Mouse (Mus musculus): Measurements from ENCODE around the gene Tulp1. TPM values are rescaled to one million over a fixed set of nuclear protein-coding genes. Genes with fewer than 3 reads are reported as not detected.
"Not testable (repeated sequence)": the region's sequence is repeated elsewhere in the genome, so short reads cannot be mapped to it uniquely, and the experiment has no call there.

Tulp1 gene
- total RNA-seq (2021): not detected

DNA sequence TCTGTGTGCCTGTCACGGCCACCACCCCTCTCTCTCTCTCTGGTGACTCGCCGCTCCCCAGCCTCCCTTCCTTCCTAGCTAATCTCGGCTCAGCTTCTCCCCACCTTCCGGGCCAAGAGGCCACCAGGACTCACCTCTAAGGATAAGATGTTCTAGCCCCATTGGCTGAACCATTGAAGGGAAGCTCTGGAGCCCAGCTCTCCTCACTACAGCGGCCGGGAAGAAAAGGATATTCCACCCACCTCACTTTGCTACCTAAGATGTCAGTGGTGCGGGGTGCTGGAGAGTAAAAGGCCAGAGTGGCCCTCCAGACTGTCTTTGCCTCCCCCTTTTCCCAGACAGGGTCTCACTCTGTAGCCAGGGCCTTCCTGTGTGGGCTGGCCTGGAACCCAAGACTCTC, at the start of gene Tulp1:
TSS of gene Tulp1 (minus strand) at position 101 of the 400 bp plus-strand sequence.
- intact Hi-C loops (cut with DNase I): no loop called here
- DNase-seq (ENCODE audit: low spot score in 2 of 2): no peak

DNA sequence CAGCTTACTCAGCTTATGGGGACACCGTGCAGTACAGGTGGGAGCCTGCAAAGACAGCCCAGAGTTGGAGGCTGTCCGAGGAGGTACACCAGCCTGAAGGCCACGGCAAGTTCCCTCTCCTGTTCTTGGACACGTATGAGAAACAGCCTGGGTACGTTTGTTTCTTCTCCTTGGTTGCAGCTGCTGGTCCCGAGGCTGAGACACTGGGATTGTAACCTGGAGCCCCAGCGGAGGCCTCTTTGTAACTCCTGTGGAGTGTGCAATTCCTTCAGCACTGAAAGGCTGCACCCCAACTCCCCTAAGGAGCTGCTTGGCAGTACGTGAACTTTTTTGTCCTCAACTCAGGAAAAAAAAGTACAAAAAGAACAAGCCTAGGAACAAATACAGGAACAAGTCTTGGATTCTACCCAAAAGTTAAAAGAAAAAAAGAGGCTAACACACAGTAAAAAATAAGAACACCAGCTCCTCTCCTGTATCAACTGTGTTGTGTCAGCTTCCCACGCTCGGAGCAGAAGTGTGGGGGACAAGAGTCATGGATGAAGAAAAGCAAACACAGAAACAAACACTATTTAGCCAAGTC, 46.4 kb upstream of the Tulp1 start:
- intact Hi-C loops (cut with DNase I): no loop called here
- DNase-seq (ENCODE audit: low spot score in 2 of 2): no peak

GRCm38 (mm10) chr17:28410731-28411130, 45.7 kb upstream of the Tulp1 start:
- DNase-seq (ENCODE audit: low spot score in 2 of 2): no peak
- intact Hi-C loops (cut with DNase I): no loop called here

DNA sequence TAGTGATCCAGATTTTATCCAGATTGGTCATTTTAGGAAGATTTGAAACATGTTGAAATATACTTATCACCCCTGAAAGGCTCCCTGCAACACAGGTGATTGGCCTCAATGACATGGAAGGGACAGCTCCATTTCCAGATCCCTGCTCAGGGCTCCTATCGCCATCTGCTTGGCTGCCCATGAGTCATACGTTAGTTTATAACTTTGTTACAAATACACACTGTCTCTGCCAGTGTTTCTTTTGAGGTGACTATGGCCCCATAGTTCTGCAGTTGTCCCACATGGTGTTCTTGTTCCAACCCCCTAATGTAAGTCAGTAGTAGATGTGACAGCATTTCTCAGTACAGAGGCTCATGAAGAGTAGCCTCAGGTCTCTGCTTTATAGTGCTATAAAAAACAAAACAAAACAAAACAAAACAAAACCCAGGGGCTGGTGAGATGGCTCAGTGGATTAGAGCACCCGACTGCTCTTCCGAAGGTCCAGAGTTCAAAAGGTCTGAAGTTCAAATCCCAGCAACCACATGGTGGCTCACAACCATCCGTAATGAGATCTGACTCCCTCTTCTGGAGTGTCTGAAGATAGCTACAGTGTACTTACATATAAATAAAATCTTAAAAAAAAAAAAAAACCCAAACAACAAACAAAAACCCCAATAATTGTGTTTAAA, 43.4 kb upstream of the Tulp1 start:
- no peak for DNase-seq (ENCODE audit: low spot score in 2 of 2)
- intact Hi-C loops (cut with DNase I): no loop called here

GRCm38 (mm10) chr17:28407418-28408250, 42.6 kb upstream of the Tulp1 start:
- intact Hi-C loops (cut with DNase I): loop anchor here (1.0 kb wide), 1 partner anchor 121 kb away; no protein-coding TSS in a partner anchor
- peak; percentile 73 to 80 for DNase-seq (ENCODE audit: low spot score in 2 of 2)

GRCm38 (mm10) chr17:28406471-28406870, 41.4 kb upstream of the Tulp1 start:
- peak in 1 of 2 experiments; percentile 40 for DNase-seq (ENCODE audit: low spot score in 2 of 2)

DNA sequence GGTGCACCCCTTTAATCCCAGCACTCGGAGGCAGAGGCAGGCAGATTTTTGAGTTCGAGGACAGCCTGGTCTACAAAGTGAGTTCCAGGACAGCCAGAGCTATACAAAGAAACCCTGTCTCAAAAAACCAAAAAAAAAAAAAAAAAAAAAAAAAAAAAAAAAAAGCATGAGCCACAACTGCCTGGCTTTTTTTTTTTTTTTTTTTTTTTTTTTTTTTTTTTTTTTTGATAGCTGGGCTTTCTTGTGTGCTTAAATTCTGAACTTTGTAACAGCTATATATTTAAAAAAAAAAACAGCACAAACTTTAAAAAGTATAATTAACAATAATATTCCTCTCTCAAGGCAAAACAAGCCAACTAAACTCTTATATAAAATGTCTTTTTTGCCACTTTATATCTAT, 39.7 kb upstream of the Tulp1 start:
- DNase-seq (ENCODE audit: low spot score in 2 of 2); intact Hi-C loops (cut with DNase I): not testable (repeated sequence)

More at GRCm38 (mm10) chr17:28406471-28406870, 41.4 kb upstream of the Tulp1 start:
- intact Hi-C loops (cut with DNase I): no loop called here

- no peak for DNase-seq (ENCODE audit: low spot score in 2 of 2)
- intact Hi-C loops (cut with DNase I): no loop called here
These were observed 39.3 kb upstream of the Tulp1 start for GRCm38 (mm10) chr17:28404301-28404700.

DNA sequence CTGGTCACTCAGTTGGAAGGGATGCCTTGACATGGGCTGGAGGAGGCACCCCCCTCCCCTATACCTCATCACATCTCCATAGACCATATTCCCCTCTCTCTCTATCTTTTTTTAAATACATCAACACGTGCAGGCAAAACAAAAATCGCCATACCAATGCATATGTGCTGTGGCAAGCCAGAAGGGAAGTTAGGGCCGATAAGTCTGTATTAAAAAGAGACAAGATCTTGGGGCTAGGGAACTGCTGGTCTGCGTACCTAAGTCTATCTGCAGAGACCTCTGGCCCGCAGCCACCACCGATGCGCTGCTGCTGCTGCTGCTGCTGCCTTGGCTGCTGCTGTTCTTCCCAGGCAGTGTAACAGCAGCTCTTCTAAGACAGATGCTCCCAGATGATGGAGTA, 30.0 kb upstream of the Tulp1 start:
- no peak for DNase-seq (ENCODE audit: low spot score in 2 of 2)
- intact Hi-C loops (cut with DNase I): no loop called here

GRCm38 (mm10) chr17:28394051-28394765, 29.2 kb upstream of the Tulp1 start:
- intact Hi-C loops (cut with DNase I): no loop called here
- no peak for DNase-seq (ENCODE audit: low spot score in 2 of 2)

DNA sequence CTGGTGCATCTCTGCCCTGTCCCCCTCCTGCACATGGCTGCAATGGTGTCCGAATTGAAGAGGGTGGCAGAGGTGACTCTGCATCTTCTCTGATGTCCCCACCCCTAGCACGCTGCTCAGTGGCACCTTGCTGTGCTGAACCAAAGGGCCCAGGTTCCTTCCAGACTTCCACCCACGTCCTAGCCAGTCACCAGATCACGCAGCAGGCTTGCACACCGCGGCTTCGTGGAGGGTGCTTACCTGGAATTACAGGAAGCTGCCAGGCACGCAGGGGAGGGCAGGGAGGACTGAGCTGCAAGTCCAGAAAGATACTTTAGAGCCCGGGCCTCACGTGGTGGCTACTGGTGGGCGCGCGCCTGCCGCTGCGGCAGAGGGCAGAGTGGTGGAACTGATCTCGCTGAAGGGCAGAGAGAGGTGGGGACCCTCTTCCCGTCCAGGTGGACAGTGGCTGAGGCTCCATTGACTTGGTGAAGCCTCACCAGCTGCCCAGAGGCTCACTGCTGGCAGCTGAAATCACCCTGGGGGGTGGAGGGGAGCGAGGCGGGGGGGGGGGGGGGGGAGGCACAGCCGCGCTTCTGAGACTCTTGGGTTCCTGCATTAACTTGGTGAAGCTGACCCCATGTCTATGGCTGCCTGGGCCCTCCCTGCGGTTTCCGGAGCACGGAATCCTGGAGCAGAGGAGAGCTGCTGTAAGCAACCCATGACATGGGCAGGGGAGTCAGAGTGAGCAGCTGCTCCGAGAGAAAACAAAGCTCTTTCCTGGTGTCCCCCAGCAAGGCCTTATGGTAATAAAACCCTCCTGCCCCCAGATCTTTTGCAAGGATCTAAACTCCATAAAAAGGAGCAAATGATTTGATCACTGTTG, 26.8 kb upstream of the Tulp1 start:
- no peak for DNase-seq (ENCODE audit: low spot score in 2 of 2)
- intact Hi-C loops (cut with DNase I): no loop called here

GRCm38 (mm10) chr17:28388534-28388933, 23.5 kb upstream of the Tulp1 start:
- DNase-seq (ENCODE audit: low spot score in 2 of 2): no peak
- intact Hi-C loops (cut with DNase I): no loop called here

- DNase-seq (ENCODE audit: low spot score in 2 of 2): peak; percentile 73 to 82
- intact Hi-C loops (cut with DNase I): loop anchor here (1.0 kb wide), 1 partner anchor 142 kb away; no protein-coding TSS in a partner anchor
These were observed 21.3 kb upstream of the Tulp1 start for GRCm38 (mm10) chr17:28386150-28386905.

GRCm38 (mm10) chr17:28384298-28384697, 19.3 kb upstream of the Tulp1 start:
- intact Hi-C loops (cut with DNase I): no loop called here
- DNase-seq (ENCODE audit: low spot score in 2 of 2): no peak

DNA sequence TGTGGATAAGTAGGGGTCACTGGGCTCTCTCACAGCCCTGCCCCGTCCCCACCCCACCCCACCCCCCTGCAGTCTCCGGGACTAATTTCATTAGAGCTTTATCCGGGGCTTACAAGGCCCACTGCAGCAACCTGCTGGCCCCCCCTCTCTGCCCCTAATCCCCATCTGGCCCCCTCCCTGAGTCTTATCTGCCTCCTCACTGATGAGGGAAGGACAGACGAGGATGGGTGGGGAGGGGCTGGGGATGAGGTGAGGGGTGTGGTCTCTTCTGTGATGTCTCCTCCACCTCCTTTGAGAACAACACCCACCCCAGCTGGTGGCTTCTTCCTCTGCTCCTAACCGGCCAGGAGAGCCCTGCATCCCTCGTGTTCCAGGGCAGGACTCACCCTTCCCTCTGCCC, 15.2 kb upstream of the Tulp1 start:
- intact Hi-C loops (cut with DNase I): no loop called here
- DNase-seq (ENCODE audit: low spot score in 2 of 2): no peak

- intact Hi-C loops (cut with DNase I): no loop called here
- DNase-seq (ENCODE audit: low spot score in 2 of 2): no peak
These were observed 10.6 kb upstream of the Tulp1 start for GRCm38 (mm10) chr17:28375592-28376061.

DNA sequence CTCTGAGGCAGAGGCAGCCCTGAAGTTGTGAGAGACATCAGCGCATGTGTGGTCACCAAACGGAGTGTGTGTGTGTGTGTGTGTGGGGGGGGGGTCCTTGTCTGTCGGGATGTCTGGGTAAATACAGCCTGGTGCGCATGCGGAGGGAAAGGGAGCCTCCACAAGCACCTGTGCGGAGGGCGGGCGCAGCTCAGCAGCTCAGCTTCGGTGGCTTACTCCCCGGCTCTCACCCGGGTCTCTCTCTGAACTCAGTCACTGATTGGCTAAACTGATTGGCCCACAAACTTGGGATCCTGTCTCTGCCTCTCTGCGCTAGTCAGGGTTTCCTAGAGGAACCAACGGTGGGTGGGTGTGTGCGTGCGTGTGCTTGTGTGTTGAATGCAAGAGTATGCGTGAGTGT, 9.5 kb upstream of the Tulp1 start:
- no peak for DNase-seq (ENCODE audit: low spot score in 2 of 2)
- intact Hi-C loops (cut with DNase I): no loop called here

DNA sequence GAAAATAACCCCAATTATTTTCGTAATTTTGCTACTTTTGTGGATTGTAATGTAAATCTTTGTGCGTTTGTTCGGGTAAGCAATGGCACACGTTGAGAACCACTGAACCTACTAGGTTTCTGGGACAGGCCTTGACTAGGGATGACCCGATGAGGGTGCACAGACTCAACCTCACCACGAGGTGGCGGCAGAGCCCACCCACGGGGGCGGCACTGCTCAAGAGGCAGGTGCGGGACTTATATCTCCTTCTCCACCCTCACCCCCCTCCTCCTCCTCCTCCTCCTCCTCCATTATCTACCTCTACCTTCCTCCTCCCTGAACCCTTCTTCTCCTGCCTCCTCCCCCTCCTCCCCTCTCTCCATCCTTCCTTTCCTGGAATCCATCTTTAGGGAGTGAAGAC, 8.8 kb upstream of the Tulp1 start:
- no peak for DNase-seq (ENCODE audit: low spot score in 2 of 2)
- intact Hi-C loops (cut with DNase I): no loop called here
